Mouse (Mus musculus) G1E (cell line): ENCODE measurements around the gene Slc39a13. TPM values are rescaled to one million over a fixed set of nuclear protein-coding genes. Genes with fewer than 3 reads are reported as not detected.

Experiments used
- ATAC-seq: 2 replicates; pipeline ENCODE4 v1.8.0; 2016; ENCODE audit warnings: mild to moderate bottlenecking; ENCODE audit not compliant: insufficient number of reproducible peaks, poor library complexity, low FRiP score, severe bottlenecking; ENCODE audit errors: extremely low read depth
- DNase-seq: peaks from one replicate; pipeline ENCODE4 v3.0.0; 2012; ENCODE audit warnings: low spot score
- H3K27me3 ChIP-seq: 2 replicates; pipeline ENCODE4 v1.6.1; 2012; ENCODE audit warnings: mild to moderate bottlenecking, low read length, inconsistent platforms; ENCODE audit not compliant: insufficient read depth
- H3K36me3 ChIP-seq: replicated peaks from 2 replicates; pipeline ENCODE3; 2012; ENCODE audit warnings: mild to moderate bottlenecking, inconsistent platforms
- H3K4me1 ChIP-seq: 2 replicates; pipeline ENCODE4 v1.6.1; 2012; ENCODE audit warnings: low read depth, low read length, inconsistent platforms, mixed read lengths; ENCODE audit not compliant: insufficient read depth
- H3K4me3 ChIP-seq: 2 replicates; pipeline ENCODE4 v1.5.1; 2012; ENCODE audit warnings: low read depth, mild to moderate bottlenecking, inconsistent platforms, low read length, moderate library complexity, mixed read lengths
- H3K9me3 ChIP-seq: replicated peaks from 2 replicates; pipeline ENCODE4 v1.6.1; 2012; ENCODE audit warnings: inconsistent platforms
- CTCF ChIP-seq: IDR thresholded peaks from 2 replicates; pipeline ENCODE4 v1.5.1; 2012; ENCODE audit warnings: low read depth, low read length, inconsistent platforms, mixed read lengths
- GATA1 ChIP-seq: IDR thresholded peaks from 2 replicates; pipeline ENCODE4 v1.6.1; 2012; ENCODE audit warnings: borderline replicate concordance, low read length, inconsistent platforms, mixed read lengths
- GATA2 ChIP-seq: IDR thresholded peaks from 2 replicates; pipeline ENCODE4 v1.6.1; 2012; ENCODE audit warnings: low read depth, low read length, inconsistent platforms, borderline replicate concordance
- POLR2AphosphoS5 ChIP-seq: IDR thresholded peaks from 2 replicates; pipeline ENCODE4 v1.6.1; 2012; ENCODE audit warnings: low read depth, low read length, inconsistent platforms; ENCODE audit not compliant: insufficient replicate concordance
- TAL1 ChIP-seq: conservative IDR thresholded peaks from 2 replicates; pipeline ENCODE4 v1.6.1; 2012; ENCODE audit warnings: low read depth, low read length, inconsistent platforms, mixed read lengths
- polyA plus RNA-seq: library from polyadenylated mRNA; stranded (reverse); fragments of >175 nt; gene quantifications from 2 replicates; pipeline ENCODE4 v1.2.3, GENCODE M21; 2012
- total RNA-seq, 2 experiments: library from RNA; stranded (forward) in 1 of 2; stranded (reverse) in 1 of 2; fragments of 200-1000 nt in 1 of 2; fragments of >200 nt in 1 of 2; fragmentation: Nextera tagmentation in 1 of 2; gene quantifications; 2 replicates each; pipeline ENCODE4 v1.2.3; 2014 to 2017

Gene Slc39a13
- total and polyA plus RNA-seq, 3 experiments = 8.6 to 24.9 (median 13.6) TPM

- no peak for TF ChIP-seq TAL1
- TF ChIP-seq GATA1 = no peak
- TF ChIP-seq POLR2AphosphoS5 = no peak
- TF ChIP-seq GATA2 = no peak
- TF ChIP-seq CTCF = no peak
- peaks cover 47% of the 10 kb centered on the region for H3K4me1 ChIP-seq
- no peak for DNase-seq
- H3K4me3 ChIP-seq = peak overlapping the region; percentile 34; the same call in 1 of the 2 replicates
- H3K9me3 ChIP-seq = no peaks in the 10 kb centered on the region
- H3K27me3 ChIP-seq = no peaks in the 10 kb centered on the region
- H3K36me3 ChIP-seq = peaks cover 50% of the 10 kb centered on the region
- ATAC-seq = no peak
Observed at GRCm38 (mm10) chr2:91068162-91068871, 1.9 kb downstream of the Slc39a13 start.

GRCm38 (mm10) chr2:91066455-91066854, 3.8 kb downstream of the Slc39a13 start:
- H3K4me3 ChIP-seq = no peak overlapping the region
- H3K9me3 ChIP-seq = no peaks in the 10 kb centered on the region
- no peaks in the 10 kb centered on the region for H3K27me3 ChIP-seq
- no peak for ATAC-seq
- no peak for TF ChIP-seq TAL1
- TF ChIP-seq GATA1 = no peak
- TF ChIP-seq GATA2 = no peak
- TF ChIP-seq POLR2AphosphoS5 = no peak
- no peak for TF ChIP-seq CTCF
- DNase-seq = no peak
- H3K36me3 ChIP-seq = peaks cover 69% of the 10 kb centered on the region
- H3K4me1 ChIP-seq = peaks cover 50% of the 10 kb centered on the region

GRCm38 (mm10) chr2:91065544-91065943, 4.7 kb downstream of the Slc39a13 start:
- Histone ChIP-seq H3K9me3 (no peaks in the 10 kb centered on the region), H3K4me3 (no peak overlapping the region), H3K27me3 (no peaks in the 10 kb centered on the region), H3K4me1 (peaks cover 51% of the 10 kb centered on the region), H3K36me3 (peaks cover 78% of the 10 kb centered on the region)
- DNase-seq (peak; percentile 36), ATAC-seq (no peak)
- peak; percentile 82 for TF ChIP-seq CTCF
- TF ChIP-seq GATA2 = no peak

GRCm38 (mm10) chr2:91064211-91064610, 6.0 kb downstream of the Slc39a13 start:
- H3K9me3 ChIP-seq = no peaks in the 10 kb centered on the region
- DNase-seq = no peak
- H3K36me3 ChIP-seq = peaks cover 91% of the 10 kb centered on the region
- no peak for ATAC-seq
- no peak for TF ChIP-seq TAL1
- no peak for TF ChIP-seq GATA2
- no peak for TF ChIP-seq POLR2AphosphoS5
- TF ChIP-seq GATA1 = no peak
- TF ChIP-seq CTCF = no peak
- peaks cover 56% of the 10 kb centered on the region for H3K4me1 ChIP-seq
- H3K27me3 ChIP-seq = no peaks in the 10 kb centered on the region
- no peak overlapping the region for H3K4me3 ChIP-seq

GRCm38 (mm10) chr2:91062779-91063606, 7.2 kb downstream of the Slc39a13 start:
- DNase-seq = no peak
- ATAC-seq = no peak
- H3K27me3 ChIP-seq = no peaks in the 10 kb centered on the region
- peaks cover 94% of the 10 kb centered on the region for H3K36me3 ChIP-seq
- TF ChIP-seq GATA1 = no peak
- TF ChIP-seq POLR2AphosphoS5 = no peak
- no peak for TF ChIP-seq TAL1
- no peak for TF ChIP-seq GATA2
- no peak for TF ChIP-seq CTCF
- H3K4me1 ChIP-seq = peaks cover 55% of the 10 kb centered on the region
- no peaks in the 10 kb centered on the region for H3K9me3 ChIP-seq
- no peak overlapping the region for H3K4me3 ChIP-seq

GRCm38 (mm10) chr2:91061849-91062481, 8.3 kb downstream of the Slc39a13 start:
- H3K4me3 ChIP-seq = peak overlapping the region; percentile 5; the same call in 1 of the 2 replicates
- H3K4me1 ChIP-seq = peaks cover 61% of the 10 kb centered on the region
- H3K36me3 ChIP-seq = peaks cover 98% of the 10 kb centered on the region
- H3K27me3 ChIP-seq = no peaks in the 10 kb centered on the region
- no peak for ATAC-seq
- DNase-seq = no peak
- H3K9me3 ChIP-seq = no peaks in the 10 kb centered on the region
- TF ChIP-seq GATA1 (no peak), GATA2 (no peak)
